8 mouse cellular contexts compared by ENCODE assay signal in the genomic region with DNA sequence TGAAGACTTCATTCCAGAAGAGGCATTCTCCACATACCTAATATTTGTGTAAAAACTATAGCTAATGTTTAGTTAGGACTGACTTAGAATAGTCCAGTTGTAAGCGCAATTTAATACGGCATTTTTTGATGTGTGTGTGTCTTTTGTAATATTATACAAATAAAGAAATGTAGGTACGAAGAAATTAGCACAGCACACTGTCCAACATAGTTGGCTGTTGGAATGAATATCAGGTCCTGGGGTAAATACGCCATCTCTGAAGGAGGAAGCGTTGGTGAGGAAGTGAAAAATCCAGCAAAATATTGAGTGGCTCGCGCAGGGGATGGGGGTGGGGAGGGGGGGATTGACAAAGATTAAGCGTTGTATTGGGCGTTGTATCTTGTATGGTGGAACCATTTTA. TPM values are rescaled to one million over a fixed set of nuclear protein-coding genes. Genes with fewer than 3 reads are reported as not detected.
DNase-seq lines count a peak whose midpoint lies in the region; ATAC-seq and TF ChIP-seq lines count a peak whose summit lies in the region.

No protein-coding gene starts in this region.

- no peak for ATAC-seq in kidney, embryonic 16.5 days (ENCODE audit: low FRiP score, low TSS enrichment)
- ATAC-seq in embryonic facial prominence, embryonic 14.5 days (ENCODE audit: low read depth) = no peak
- peak; percentile 2; the same call in 1 of the 2 replicates for ATAC-seq in intestine, embryonic 15.5 days
- no peak for ATAC-seq in midbrain, postnatal 0 days (ENCODE audit: low FRiP score)

- WGBS in kidney, embryonic 16.5 days = 57% methylated on average over 9 of the region's 9 CpGs
- WGBS in kidney, adult 2 months = 45% methylated on average over 9 of the region's 9 CpGs
- 56% methylated on average over 9 of the region's 9 CpGs for WGBS in embryonic facial prominence, embryonic 14.5 days
- 47% methylated on average over 9 of the region's 9 CpGs for WGBS in intestine, embryonic 15.5 days
- WGBS in midbrain, postnatal 0 days = 62% methylated on average over 9 of the region's 9 CpGs

- H3K27ac ChIP-seq in kidney, embryonic 16.5 days (ENCODE audit: low read length) = no peak overlapping the region
- H3K27ac ChIP-seq in kidney, adult 2 months (ENCODE audit: insufficient read depth, low read depth, low read length) = no peak overlapping the region
- no peak overlapping the region for H3K27ac ChIP-seq in embryonic facial prominence, embryonic 14.5 days (replicated peaks; ENCODE audit: low read depth, low read length)
- no peak overlapping the region for H3K27ac ChIP-seq in intestine, embryonic 15.5 days
- H3K27ac ChIP-seq in midbrain, postnatal 0 days (ENCODE audit: low read depth, low read length) = no peak overlapping the region

- H3K4me2 ChIP-seq in kidney, embryonic 16.5 days (replicated peaks; ENCODE audit: low read depth, low read length) = peak overlapping the region; percentile 56
- peak overlapping the region; percentile 56 for H3K4me2 ChIP-seq in embryonic facial prominence, embryonic 14.5 days (ENCODE audit: low read depth, low read length)
- peak overlapping the region; percentile 46 for H3K4me2 ChIP-seq in intestine, embryonic 15.5 days (replicated peaks)
- peak overlapping the region; percentile 72 for H3K4me2 ChIP-seq in midbrain, postnatal 0 days (ENCODE audit: low read depth, low read length, poor library complexity, severe bottlenecking)

- H3K4me1 ChIP-seq in kidney, embryonic 16.5 days (ENCODE audit: insufficient read depth, low read length) = peaks cover 12% of the 10 kb centered on the region
- H3K4me1 ChIP-seq in kidney, adult 2 months (ENCODE audit: control insufficient read depth, insufficient read depth, low read length) = 0 out of 2 replicates have a peak, but pooled peaks cover 3% of the 10 kb centered on the region
- peaks cover 9% of the 10 kb centered on the region for H3K4me1 ChIP-seq in embryonic facial prominence, embryonic 14.5 days (ENCODE audit: control insufficient read depth, insufficient read depth, low read length)
- H3K4me1 ChIP-seq in intestine, embryonic 15.5 days (replicated peaks) = no peaks in the 10 kb centered on the region
- H3K4me1 ChIP-seq in midbrain, postnatal 0 days (ENCODE audit: insufficient read depth, low read length) = peaks cover 7% of the 10 kb centered on the region; the same call in 1 of the 2 replicates

- DNase-seq in kidney, adult 2 months = no peak
- DNase-seq in embryonic facial prominence, embryonic 14.5 days (ENCODE audit: low spot score) = no peak
- DNase-seq in midbrain, postnatal 0 days (ENCODE audit: low spot score) = no peak
- no peak for DNase-seq in urinary bladder, postnatal 4 days (ENCODE audit: low spot score in 2 of 2)
- DNase-seq in gastrocnemius, postnatal 25 days = no peak
- no peak for DNase-seq in cerebellum, postnatal 14 days

- no peak overlapping the region; the same call in 1 of the 2 replicates for H3K9ac ChIP-seq in kidney, embryonic 16.5 days (replicated peaks; ENCODE audit: low read length)
- peak overlapping the region; percentile 32; the same call in 1 of the 2 replicates for H3K9ac ChIP-seq in embryonic facial prominence, embryonic 14.5 days (ENCODE audit: low read depth, low read length)
- no peak overlapping the region for H3K9ac ChIP-seq in intestine, embryonic 15.5 days
- H3K9ac ChIP-seq in midbrain, postnatal 0 days (replicated peaks; ENCODE audit: low read length, poor library complexity, severe bottlenecking) = no peak overlapping the region

- no peak for TF ChIP-seq CTCF in kidney, adult 2 months (conservative IDR thresholded peaks at IDR 0.05; ENCODE audit: insufficient read depth, insufficient read length, low read depth, low read length)
- TF ChIP-seq CTCF in midbrain, postnatal 0 days (IDR thresholded peaks at IDR 0.05) = no peak

- H3K9me3 ChIP-seq in kidney, embryonic 16.5 days (ENCODE audit: low read length) = no peaks in the 10 kb centered on the region
- H3K9me3 ChIP-seq in embryonic facial prominence, embryonic 14.5 days (ENCODE audit: control insufficient read depth, low read length) = no peaks in the 10 kb centered on the region
- no peaks in the 10 kb centered on the region for H3K9me3 ChIP-seq in intestine, embryonic 15.5 days
- H3K9me3 ChIP-seq in midbrain, postnatal 0 days (ENCODE audit: low read length) = no peaks in the 10 kb centered on the region

- H3K36me3 ChIP-seq in kidney, embryonic 16.5 days (ENCODE audit: insufficient read depth, low read length) = no peaks in the 10 kb centered on the region
- H3K36me3 ChIP-seq in kidney, adult 2 months (ENCODE audit: control insufficient read depth, insufficient read depth, low read length) = no peaks in the 10 kb centered on the region
- H3K36me3 ChIP-seq in embryonic facial prominence, embryonic 14.5 days (ENCODE audit: control insufficient read depth, insufficient read depth, low read length) = no peaks in the 10 kb centered on the region
- H3K36me3 ChIP-seq in intestine, embryonic 15.5 days = no peaks in the 10 kb centered on the region
- H3K36me3 ChIP-seq in midbrain, postnatal 0 days (ENCODE audit: insufficient read depth, low read length) = no peaks in the 10 kb centered on the region

- H3K4me3 ChIP-seq in kidney, embryonic 16.5 days (ENCODE audit: low read length) = peak overlapping the region; percentile 94
- no peak overlapping the region for H3K4me3 ChIP-seq in kidney, adult 2 months (ENCODE audit: insufficient read depth, low read depth, low read length)
- H3K4me3 ChIP-seq in embryonic facial prominence, embryonic 14.5 days (ENCODE audit: low read depth, low read length) = peak overlapping the region; percentile 80
- H3K4me3 ChIP-seq in intestine, embryonic 15.5 days (replicated peaks) = peak overlapping the region; percentile 18
- H3K4me3 ChIP-seq in midbrain, postnatal 0 days (ENCODE audit: low read depth, low read length) = peak overlapping the region; percentile 93; the same call in 1 of the 2 replicates

- TF ChIP-seq POLR2A in kidney, adult 2 months (IDR thresholded peaks at IDR 0.05; ENCODE audit: low read depth, low read length) = no peak

- no peaks in the 10 kb centered on the region for H3K27me3 ChIP-seq in kidney, embryonic 16.5 days (ENCODE audit: insufficient read depth, low read length)
- H3K27me3 ChIP-seq in kidney, adult 2 months (replicated peaks; ENCODE audit: control insufficient read depth, insufficient read depth, low read length) = no peaks in the 10 kb centered on the region
- no peaks in the 10 kb centered on the region for H3K27me3 ChIP-seq in embryonic facial prominence, embryonic 14.5 days (replicated peaks; ENCODE audit: control insufficient read depth, insufficient read depth, low read length)
- no peaks in the 10 kb centered on the region for H3K27me3 ChIP-seq in intestine, embryonic 15.5 days (replicated peaks)
- no peaks in the 10 kb centered on the region for H3K27me3 ChIP-seq in midbrain, postnatal 0 days (ENCODE audit: insufficient read depth, low read length)

RNA-seq across cellular contexts. Expression of gene Atxn3, which starts 0.5 kb away (rescaled TPM):
- 12.5 and 14.0 TPM in 2 replicates for polyA plus RNA-seq in kidney, embryonic 16.5 days (2015; fragmentation: Nextera tagmentation; extraction: Ambion mirVana)
- polyA plus RNA-seq in kidney, adult 2 months (2012; rRNA removed) = 3.7 and 5.5 TPM in 2 replicates
- 11.3 and 13.2 TPM in 2 replicates for polyA plus RNA-seq in embryonic facial prominence, embryonic 14.5 days (2014; fragmentation: Nextera tagmentation; extraction: Ambion mirVana)
- 14.0 and 16.4 TPM in 2 replicates for polyA plus RNA-seq in intestine, embryonic 15.5 days (2015; fragmentation: Nextera tagmentation; extraction: Ambion mirVana)
- total RNA-seq in midbrain, postnatal 0 days (2014; rRNA removed) = 12.4 and 13.4 TPM in 2 replicates
- polyA plus RNA-seq in midbrain, postnatal 0 days (2015; fragmentation: Nextera tagmentation; extraction: Ambion mirVana) = 7.6 and 8.0 TPM in 2 replicates
- 1 to 10 TPM; 4.2 to 4.4 TPM for total RNA-seq in gastrocnemius, postnatal 25 days (2021)

RNA-seq across cellular contexts. Expression of gene Cpsf2, which starts 17.2 kb away (rescaled TPM):
- polyA plus RNA-seq in kidney, embryonic 16.5 days (2015; fragmentation: Nextera tagmentation; extraction: Ambion mirVana) = 27.4 and 29.9 TPM in 2 replicates
- 3.6 and 5.1 TPM in 2 replicates for polyA plus RNA-seq in kidney, adult 2 months (2012; rRNA removed)
- 27.3 and 29.2 TPM in 2 replicates for polyA plus RNA-seq in embryonic facial prominence, embryonic 14.5 days (2014; fragmentation: Nextera tagmentation; extraction: Ambion mirVana)
- 24.7 and 27.1 TPM in 2 replicates for polyA plus RNA-seq in intestine, embryonic 15.5 days (2015; fragmentation: Nextera tagmentation; extraction: Ambion mirVana)
- 28.0 and 28.5 TPM in 2 replicates for total RNA-seq in midbrain, postnatal 0 days (2014; rRNA removed)
- 25.2 and 25.5 TPM in 2 replicates for polyA plus RNA-seq in midbrain, postnatal 0 days (2015; fragmentation: Nextera tagmentation; extraction: Ambion mirVana)
- 1 to 10 TPM; 8.9 to 9.6 TPM for total RNA-seq in gastrocnemius, postnatal 25 days (2021)

RNA-seq across cellular contexts. Expression of gene Trip11, which starts 45.5 kb away (rescaled TPM):
- 20.9 and 22.8 TPM in 2 replicates for polyA plus RNA-seq in kidney, embryonic 16.5 days (2015; fragmentation: Nextera tagmentation; extraction: Ambion mirVana)
- 4.0 and 4.2 TPM in 2 replicates for polyA plus RNA-seq in kidney, adult 2 months (2012; rRNA removed)
- 22.2 and 26.0 TPM in 2 replicates for polyA plus RNA-seq in embryonic facial prominence, embryonic 14.5 days (2014; fragmentation: Nextera tagmentation; extraction: Ambion mirVana)
- polyA plus RNA-seq in intestine, embryonic 15.5 days (2015; fragmentation: Nextera tagmentation; extraction: Ambion mirVana) = 29.5 and 31.2 TPM in 2 replicates
- total RNA-seq in midbrain, postnatal 0 days (2014; rRNA removed) = 21.5 and 24.8 TPM in 2 replicates
- polyA plus RNA-seq in midbrain, postnatal 0 days (2015; fragmentation: Nextera tagmentation; extraction: Ambion mirVana) = 21.4 and 26.3 TPM in 2 replicates
- total RNA-seq in gastrocnemius, postnatal 25 days (2021) = 10 to 100 TPM; 22.0 to 22.4 TPM
